Mouse (Mus musculus) heart, adult 2 months (tissue): ENCODE measurements around the gene Aldh3b2.

Experiments
- CTCF ChIP-seq: fragments of 200-600 bp; IDR thresholded peaks from 2 replicates; pipeline ENCODE4 v1.8.1; 2022; ENCODE audit warnings: antibody characterized with exemption, mild to moderate bottlenecking, moderate library complexity
- EP300 ChIP-seq: fragments of 200-500 bp; IDR thresholded peaks from 2 replicates; pipeline ENCODE4 v1.6.1; 2011; ENCODE audit warnings: low read depth, low read length, control low read depth; ENCODE audit not compliant: insufficient read depth

- TF ChIP-seq CTCF, result no peak
- TF ChIP-seq EP300, result no peak
Observed at GRCm38 (mm10) chr19:3980917-3981316, 8.8 kb downstream of the Aldh3b2 start.
